Comparison of ENCODE assay signal across 16 mouse cellular contexts in the genomic region with DNA sequence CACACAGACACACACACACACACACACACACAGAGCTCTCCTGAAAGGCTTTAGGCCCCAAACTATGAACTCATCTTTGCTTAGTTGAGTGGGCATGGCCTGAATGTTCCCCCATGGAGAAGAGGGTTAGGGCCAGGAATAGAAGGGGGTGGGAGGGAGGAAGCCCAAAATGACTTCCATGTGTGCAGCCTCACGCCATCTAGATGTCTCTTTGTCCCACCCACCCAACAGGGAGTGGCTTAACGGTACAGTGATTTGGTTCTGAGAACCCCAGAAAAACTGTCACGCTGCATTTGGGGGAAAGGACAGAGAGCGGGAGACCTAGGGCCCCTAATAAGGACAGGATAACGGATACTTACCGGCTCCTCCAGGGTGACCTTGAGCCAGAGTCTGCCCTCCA. TPM values are rescaled to one million over a fixed set of nuclear protein-coding genes. Genes with fewer than 3 reads are reported as not detected.
DNase-seq lines count a peak whose midpoint lies in the region.
"Had no signal": no experiment of that assay in that cellular context is flagged by ENCODE, and none has a peak within 500 bp of the region (broad histone marks: within the 10 kb centered on the region; RNA-seq: fewer than 3 reads in every experiment).

No protein-coding gene starts in this region.

- no peak overlapping the region for H3K4me3 ChIP-seq in heart, embryonic 10.5 days
- H3K4me3 ChIP-seq in limb, embryonic 10.5 days = no peak overlapping the region
- H3K4me3 ChIP-seq: left cerebral cortex, adult 2 months; neural tube, embryonic 13.5 days had no signal

- WGBS in heart, embryonic 10.5 days = 53% methylated on average over 6 of the region's 6 CpGs
- WGBS in limb, embryonic 10.5 days = 45% methylated on average over 6 of the region's 6 CpGs

- H3K9me3 ChIP-seq in heart, embryonic 10.5 days = no peaks in the 10 kb centered on the region
- H3K9me3 ChIP-seq in limb, embryonic 10.5 days (replicated peaks) = no peaks in the 10 kb centered on the region
- H3K9me3 ChIP-seq: neural tube, embryonic 13.5 days had no signal

- H3K27me3 ChIP-seq in heart, embryonic 10.5 days (ENCODE audit: insufficient read depth, poor library complexity, severe bottlenecking) = peaks cover 83% of the 10 kb centered on the region
- H3K27me3 ChIP-seq in limb, embryonic 10.5 days (ENCODE audit: low read depth, poor library complexity, severe bottlenecking) = peaks cover 75% of the 10 kb centered on the region

- H3K36me3 ChIP-seq in heart, embryonic 10.5 days = no peaks in the 10 kb centered on the region
- no peaks in the 10 kb centered on the region for H3K36me3 ChIP-seq in limb, embryonic 10.5 days
- H3K36me3 ChIP-seq: neural tube, embryonic 13.5 days had no signal

- peak overlapping the region; percentile 68 for H3K27ac ChIP-seq in heart, embryonic 10.5 days
- H3K27ac ChIP-seq in limb, embryonic 10.5 days = peak overlapping the region; percentile 65
- H3K27ac ChIP-seq: left cerebral cortex, adult 2 months; liver, embryonic 14.5 days; neural tube, embryonic 13.5 days had no signal

- peaks cover 50% of the 10 kb centered on the region for H3K4me1 ChIP-seq in heart, embryonic 10.5 days
- H3K4me1 ChIP-seq in limb, embryonic 10.5 days = peaks cover 43% of the 10 kb centered on the region

- DNase-seq in heart, embryonic 10.5 days (ENCODE audit: low spot score) = no peak
- DNase-seq in heart, adult 18-20 months = no peak
- DNase-seq in 3T3-L1 (ENCODE audit: low read depth, low spot score) (peak; percentile 74), liver (no peak)
- peak; percentile 55 for DNase-seq in embryo, embryonic 11 days
- no peak for DNase-seq in limb, embryonic 10.5 days (ENCODE audit: low spot score)
- DNase-seq in layer of hippocampus, postnatal 10 days (ENCODE audit: low spot score in 2 of 2) = no peak
- DNase-seq in thymus, postnatal 10 days (ENCODE audit: low spot score in 2 of 2) = no peak
- DNase-seq: B cell, adult 2 months; cerebellum, adult 18-20 months; heart, postnatal 4 days; lung, postnatal 10 days had no signal

RNA-seq across cellular contexts. Expression of a gene that starts 2.8 kb away (rescaled TPM):
- 4.2 and 6.5 TPM in 2 replicates for polyA plus RNA-seq in heart, embryonic 10.5 days (2016; fragmentation: Nextera tagmentation; extraction: Ambion mirVana)
- 1 to 10 TPM; 1.3 to 1.9 TPM for total RNA-seq in heart, adult 18-20 months (2021)
- 0.38 and 0.48 TPM in 2 replicates for polyA plus RNA-seq in limb, embryonic 10.5 days (2016; fragmentation: Nextera tagmentation; extraction: Ambion mirVana)
- 1 to 10 TPM; 1.1 to 1.4 TPM for total RNA-seq in layer of hippocampus, postnatal 10 days (2021)

RNA-seq across cellular contexts. Expression of a gene that starts 17.9 kb away (rescaled TPM):
- 3.3 and 4.9 TPM in 2 replicates for polyA plus RNA-seq in heart, embryonic 10.5 days (2016; fragmentation: Nextera tagmentation; extraction: Ambion mirVana)
- total RNA-seq in heart, adult 18-20 months (2021) = 10 to 100 TPM in 1 of 2 experiments, 1 to 10 TPM in 1; 6.2 to 10.2 TPM
- polyA plus RNA-seq in limb, embryonic 10.5 days (2016; fragmentation: Nextera tagmentation; extraction: Ambion mirVana) = 7.1 and 10.1 TPM in 2 replicates
- total RNA-seq in layer of hippocampus, postnatal 10 days (2021) = 10 to 100 TPM; 38.7 to 40.0 TPM
- total RNA-seq: megakaryocyte-erythroid progenitor cell, adult 5-6 weeks had no signal

RNA-seq across cellular contexts. Expression of a gene that starts 25.8 kb away (rescaled TPM):
- 0.05 and 0.08 TPM in 2 replicates for polyA plus RNA-seq in heart, embryonic 10.5 days (2016; fragmentation: Nextera tagmentation; extraction: Ambion mirVana)
- 1 to 10 TPM; 1.9 to 6.5 TPM for total RNA-seq in heart, adult 18-20 months (2021)
- polyA plus RNA-seq in limb, embryonic 10.5 days (2016; fragmentation: Nextera tagmentation; extraction: Ambion mirVana) = 0.09 and 0.10 TPM in 2 replicates
- total RNA-seq in layer of hippocampus, postnatal 10 days (2021) = under 1 TPM; 0.50 to 0.51 TPM

Comparison
In these comparisons a context has a peak if more than half of its experiments do, and no peak if none do; other contexts are left out.
1. DNase-seq: peak in 3T3-L1 (single experiment) and embryo, embryonic 11 days (single experiment); none in heart, embryonic 10.5 days (single experiment), heart, adult 18-20 months (0 of 2), limb, embryonic 10.5 days (single experiment), layer of hippocampus, postnatal 10 days (0 of 2), liver (single experiment) and thymus, postnatal 10 days (0 of 2).